Mouse (Mus musculus) lung, postnatal 0 days (tissue): ENCODE measurements around the gene Polk.

ENCODE experiments used
- CTCF ChIP-seq: IDR thresholded peaks from 2 replicates; pipeline ENCODE4 v1.5.1; 2016; ENCODE audit warnings: antibody characterized with exemption, mild to moderate bottlenecking
- EP300 ChIP-seq: IDR thresholded peaks from 2 replicates; pipeline ENCODE4 v1.6.1; 2016; ENCODE audit warnings: antibody characterized with exemption, mild to moderate bottlenecking, control low read depth

DNA sequence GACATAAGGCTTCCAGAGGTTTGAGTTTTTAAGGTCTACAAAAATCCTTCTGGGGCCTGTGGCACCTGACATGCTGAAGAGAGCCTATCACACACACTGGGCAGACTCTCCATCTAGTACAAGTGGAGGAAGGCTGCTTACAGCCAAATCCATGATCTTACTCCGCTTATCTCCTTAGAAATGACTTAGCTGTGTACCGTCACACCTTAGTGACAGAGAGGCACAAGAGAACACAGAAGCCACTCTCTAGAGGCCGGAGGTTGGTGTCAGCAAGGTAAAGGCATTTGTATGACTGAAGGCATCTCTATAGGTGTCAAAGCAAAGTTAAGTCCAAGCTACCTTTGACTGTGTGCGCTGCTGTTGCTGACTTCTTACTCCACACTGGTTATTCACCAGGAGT lies 101.9 kb downstream of the Polk start:
- TF ChIP-seq CTCF (no peak), EP300 (no peak)
